Mouse (Mus musculus) neural tube, embryonic 11.5 days (tissue): ENCODE results near the gene Mybl2. TPM values are rescaled to one million over a fixed set of nuclear protein-coding genes. Genes with fewer than 3 reads are reported as not detected.
A peak's percentile ranks its signal among the peaks of the same experiment; 100 is the strongest.

ENCODE experiments used
- ATAC-seq: fragments of 200-750 bp; cut with Nextera tagmentation; 2 replicates; pipeline ENCODE4 v1.8.0; 2017; ENCODE audit warnings: moderate number of reproducible peaks, mild to moderate bottlenecking, moderate TSS enrichment, moderate library complexity; ENCODE audit not compliant: insufficient read depth, low FRiP score, low TSS enrichment
- DNase-seq: peaks from one replicate; pipeline ENCODE4 v3.0.0-alpha.2; 2015; ENCODE audit warnings: low spot score
- H3K27ac ChIP-seq: fragments of 300-500 bp; sonication (generic); 2 replicates; pipeline ENCODE4 v1.5.1; 2014; ENCODE audit warnings: low read depth, mild to moderate bottlenecking, low read length
- H3K27me3 ChIP-seq: fragments of 300-500 bp; sonication (generic); 2 replicates; pipeline ENCODE4 v1.6.1; 2014; ENCODE audit warnings: mild to moderate bottlenecking, low read length, mixed read lengths; ENCODE audit not compliant: control insufficient read depth, insufficient read depth
- H3K36me3 ChIP-seq: fragments of 300-500 bp; sonication (generic); 2 replicates; pipeline ENCODE4 v1.6.1; 2014; ENCODE audit warnings: mild to moderate bottlenecking, low read length, moderate library complexity, mixed read lengths; ENCODE audit not compliant: control insufficient read depth, insufficient read depth
- H3K4me1 ChIP-seq: fragments of 300-500 bp; sonication (generic); 2 replicates; pipeline ENCODE4 v1.6.1; 2014; ENCODE audit warnings: low read length, mixed read lengths; ENCODE audit not compliant: control insufficient read depth, insufficient read depth
- H3K4me2 ChIP-seq: fragments of 300-500 bp; sonication (generic); 2 replicates; pipeline ENCODE4 v1.6.1; 2014; ENCODE audit warnings: low read depth, mild to moderate bottlenecking, moderate library complexity
- H3K4me3 ChIP-seq: fragments of 300-500 bp; sonication (generic); 2 replicates; pipeline ENCODE4 v1.5.1; 2014; ENCODE audit warnings: low read depth, low read length
- H3K9ac ChIP-seq: fragments of 300-500 bp; sonication (generic); 2 replicates; pipeline ENCODE4 v1.6.1; 2014; ENCODE audit warnings: mild to moderate bottlenecking, low read length
- H3K9me3 ChIP-seq: fragments of 300-500 bp; sonication (generic); 2 replicates; pipeline ENCODE4 v1.6.1; 2016; ENCODE audit warnings: low read length; ENCODE audit not compliant: control insufficient read depth
- WGBS: fragments of 180-500 bp; shearing (Covaris S2); extraction: QIAGEN DNeasy Blood & Tissue Kit; methylation state at CpG from one replicate; pipeline ENCODE4 v1.1.7; 2014; 5-methylcytosine and 5-hydroxymethylcytosine counted together
- polyA plus RNA-seq: library from polyadenylated mRNA; unstranded; fragments of >200 nt; fragmentation: Nextera tagmentation; extraction: Ambion mirVana; gene quantifications from 2 replicates; pipeline ENCODE4 v1.2.1, GENCODE M21; 2014

Gene Mybl2
- polyA plus RNA-seq, 1 experiment from 2014 or later, result 27.0 TPM

GRCm38 (mm10) chr2:163111413-163112201, 57.1 kb downstream of the Mybl2 start:
- 56% methylated on average over 16 of the region's 16 CpGs for WGBS
- Histone ChIP-seq H3K4me2 (no peak overlapping the region), H3K9me3 (no peaks in the 10 kb centered on the region), H3K27ac (no peak overlapping the region), H3K9ac (no peak overlapping the region), H3K4me3 (no peak overlapping the region), H3K36me3 (no peaks in the 10 kb centered on the region), H3K4me1 (peaks cover 4% of the 10 kb centered on the region; the same call in 1 of the 2 replicates), H3K27me3 (no peaks in the 10 kb centered on the region)
- DNase-seq, result no peak
- ATAC-seq, result no peak

GRCm38 (mm10) chr2:163120626-163121352, 66.3 kb downstream of the Mybl2 start:
- Histone ChIP-seq H3K4me3 (no peak overlapping the region), H3K4me2 (no peak overlapping the region), H3K9me3 (no peaks in the 10 kb centered on the region), H3K27ac (no peak overlapping the region), H3K27me3 (0 out of 2 replicates have a peak, but pooled peaks cover 2% of the 10 kb centered on the region), H3K4me1 (peaks cover 2% of the 10 kb centered on the region; the same call in 1 of the 2 replicates), H3K9ac (no peak overlapping the region), H3K36me3 (no peaks in the 10 kb centered on the region)
- ATAC-seq (no peak), DNase-seq (no peak)
- 67% methylated on average over 15 of the region's 15 CpGs for WGBS

GRCm38 (mm10) chr2:163121353-163121660, 66.8 kb downstream of the Mybl2 start:
- H3K4me2 ChIP-seq, result no peak overlapping the region
- H3K9me3 ChIP-seq, result no peaks in the 10 kb centered on the region
- no peak overlapping the region for H3K9ac ChIP-seq
- 87% methylated on average over 3 of the region's 3 CpGs for WGBS
- 0 out of 2 replicates have a peak, but pooled peaks cover 2% of the 10 kb centered on the region for H3K27me3 ChIP-seq
- no peak for DNase-seq
- peaks cover 2% of the 10 kb centered on the region; the same call in 1 of the 2 replicates for H3K4me1 ChIP-seq
- no peak overlapping the region for H3K4me3 ChIP-seq
- no peaks in the 10 kb centered on the region for H3K36me3 ChIP-seq
- no peak overlapping the region for H3K27ac ChIP-seq
- no peak for ATAC-seq

GRCm38 (mm10) chr2:163122319-163122718, 67.8 kb downstream of the Mybl2 start:
- 15% methylated on average over 9 of the region's 9 CpGs for WGBS
- ATAC-seq (peak; percentile 85), DNase-seq (peak; percentile 59)
- Histone ChIP-seq H3K9me3 (0 out of 2 replicates have a peak, but pooled peaks cover under 1% of the 10 kb centered on the region), H3K9ac (no peak overlapping the region), H3K36me3 (no peaks in the 10 kb centered on the region), H3K27me3 (0 out of 2 replicates have a peak, but pooled peaks cover 2% of the 10 kb centered on the region), H3K27ac (no peak overlapping the region), H3K4me1 (peaks cover 2% of the 10 kb centered on the region; the same call in 1 of the 2 replicates), H3K4me3 (no peak overlapping the region), H3K4me2 (no peak overlapping the region; the same call in 1 of the 2 replicates)

GRCm38 (mm10) chr2:163123496-163123895, 69.0 kb downstream of the Mybl2 start:
- no peak for ATAC-seq
- no peak overlapping the region for H3K4me3 ChIP-seq
- WGBS, result 90% methylated on average over 5 of the region's 5 CpGs

GRCm38 (mm10) chr2:163130837-163131236, 76.3 kb downstream of the Mybl2 start:
- 79% methylated on average over 5 of the region's 5 CpGs for WGBS
- DNase-seq, result no peak
- Histone ChIP-seq H3K27me3 (no peaks in the 10 kb centered on the region), H3K4me2 (no peak overlapping the region), H3K4me3 (no peak overlapping the region), H3K27ac (no peak overlapping the region), H3K4me1 (no peaks in the 10 kb centered on the region), H3K9me3 (0 out of 2 replicates have a peak, but pooled peaks cover 3% of the 10 kb centered on the region), H3K9ac (no peak overlapping the region), H3K36me3 (no peaks in the 10 kb centered on the region)
- no peak for ATAC-seq

More at GRCm38 (mm10) chr2:163123496-163123895, 69.0 kb downstream of the Mybl2 start:
- Histone ChIP-seq H3K4me1 (peaks cover 2% of the 10 kb centered on the region; the same call in 1 of the 2 replicates), H3K9me3 (0 out of 2 replicates have a peak, but pooled peaks cover 3% of the 10 kb centered on the region), H3K4me2 (no peak overlapping the region), H3K27me3 (0 out of 2 replicates have a peak, but pooled peaks cover 2% of the 10 kb centered on the region), H3K36me3 (no peaks in the 10 kb centered on the region), H3K9ac (no peak overlapping the region), H3K27ac (no peak overlapping the region)
- DNase-seq, result no peak

GRCm38 (mm10) chr2:163132314-163132713, 77.8 kb downstream of the Mybl2 start:
- DNase-seq (no peak), ATAC-seq (no peak)
- 93% methylated on average over 5 of the region's 5 CpGs for WGBS
- no peaks in the 10 kb centered on the region for H3K4me1 ChIP-seq
- no peaks in the 10 kb centered on the region for H3K27me3 ChIP-seq
- no peak overlapping the region for H3K4me3 ChIP-seq
- H3K4me2 ChIP-seq, result no peak overlapping the region
- no peak overlapping the region for H3K9ac ChIP-seq
- H3K9me3 ChIP-seq, result 0 out of 2 replicates have a peak, but pooled peaks cover 3% of the 10 kb centered on the region
- H3K27ac ChIP-seq, result no peak overlapping the region
- H3K36me3 ChIP-seq, result no peaks in the 10 kb centered on the region
